Mouse (Mus musculus) lung, adult 2 months (tissue): ENCODE data around the gene Tmprss4.

Experiments used
- CTCF ChIP-seq: fragments of 200-500 bp; IDR thresholded peaks from 2 replicates; pipeline ENCODE4 v1.5.1; 2011; ENCODE audit warnings: mild to moderate bottlenecking, low read length, control low read depth; ENCODE audit not compliant: insufficient read depth
- POLR2A ChIP-seq: fragments of 200-500 bp; IDR thresholded peaks from 2 replicates; pipeline ENCODE4 v1.6.1; 2011; ENCODE audit warnings: low read depth, mild to moderate bottlenecking, control low read depth, low read length, borderline replicate concordance; ENCODE audit errors: extremely low read depth

- TF ChIP-seq CTCF, result no peak
- no peak for TF ChIP-seq POLR2A
Observed at GRCm38 (mm10) chr9:45130119-45130518, 73.8 kb downstream of the Tmprss4 start.
